Comparison of ENCODE assay signal across 1 mouse cellular context in the genomic region with DNA sequence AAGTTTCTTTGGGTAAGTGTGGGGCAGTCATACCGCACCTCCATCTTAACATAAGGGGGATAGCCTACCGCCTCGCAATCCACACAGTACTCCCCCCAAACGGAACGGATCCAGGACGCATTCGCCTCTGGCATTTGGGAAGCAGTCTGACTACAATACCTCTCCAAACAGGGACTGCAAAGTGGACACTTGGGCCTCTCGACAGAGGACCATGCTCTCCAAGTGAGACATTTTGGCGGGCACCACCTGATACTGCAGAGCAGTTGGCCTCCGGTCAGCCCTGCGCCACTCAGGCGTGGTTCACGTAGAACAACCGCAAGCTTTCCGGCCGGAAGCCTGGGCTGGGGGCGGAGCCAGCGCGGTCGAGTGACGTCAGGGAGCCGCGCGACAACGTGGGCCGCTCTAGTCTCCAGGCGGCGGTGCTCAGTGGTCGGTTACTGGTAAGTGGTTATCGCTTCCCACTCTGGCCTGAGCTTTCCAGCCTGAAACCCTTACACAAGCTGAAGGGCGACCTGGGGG.
TF ChIP-seq lines count a peak whose summit lies in the region.

A gene (minus strand): TSS at position 397 of the 519 bp plus-strand sequence.

TF ChIP-seq in CH12.LX, 34 proteins besides CTCF, POLR2A, EP300 and RAD21 (continued from another document):
- TF ChIP-seq TCF12 (IDR thresholded peaks at IDR 0.05; ENCODE audit: low read depth, low read length) (peak; percentile 95), KAT2A (IDR thresholded peaks at IDR 0.05; ENCODE audit: insufficient replicate concordance, low read length) (peak; percentile 85; the same call in 1 of the 2 replicates), ZKSCAN1 (IDR thresholded peaks at IDR 0.05; ENCODE audit: borderline replicate concordance, low read depth, low read length) (no peak), TBP (conservative IDR thresholded peaks at IDR 0.05; ENCODE audit: low read depth, low read length) (0 out of 2 replicates have a peak, but pooled peaks have one; percentile 56), MXI1 (IDR thresholded peaks at IDR 0.05; ENCODE audit: low read depth, low read length) (peak; percentile 94), NELFE (IDR thresholded peaks at IDR 0.05; ENCODE audit: low read depth, low read length) (peak; percentile 96), ETS1 (conservative IDR thresholded peaks at IDR 0.05; ENCODE audit: low read depth, low read length) (peak; percentile 31), HCFC1 (IDR thresholded peaks at IDR 0.05; ENCODE audit: low read depth, low read length) (peak; percentile 90), CHD1 (IDR thresholded peaks at IDR 0.05; ENCODE audit: low read depth, low read length) (no peak), MAX (IDR thresholded peaks at IDR 0.05; ENCODE audit: low read length) (peak; percentile 82), SIN3A (IDR thresholded peaks at IDR 0.05; ENCODE audit: low read length) (peak; percentile 83), SMC3 (IDR thresholded peaks at IDR 0.05; ENCODE audit: low read depth, low read length) (no peak), ZMIZ1 (IDR thresholded peaks at IDR 0.05; ENCODE audit: low read depth, low read length) (peak; percentile 80; the same call in 1 of the 2 replicates), CHD2 (IDR thresholded peaks at IDR 0.05; ENCODE audit: low read length) (no peak), MYC (IDR thresholded peaks at IDR 0.05; ENCODE audit: low read depth, low read length) (peak; percentile 87), IRF4 (IDR thresholded peaks at IDR 0.05; ENCODE audit: low read depth, low read length) (peak; percentile 61), E2F4 (IDR thresholded peaks at IDR 0.05; ENCODE audit: insufficient replicate concordance, low read depth, low read length) (peak; percentile 59; the same call in 1 of the 2 replicates), JUN (IDR thresholded peaks at IDR 0.05; ENCODE audit: insufficient read depth, low read depth, low read length) (0 out of 2 replicates have a peak, but pooled peaks have one; percentile 27), ELF1 (IDR thresholded peaks at IDR 0.05; ENCODE audit: low read depth, low read length) (peak; percentile 89), MAZ (IDR thresholded peaks at IDR 0.05; ENCODE audit: low read depth, low read length) (no peak)
